Mouse (Mus musculus) NIH3T3 (cell line): ENCODE measurements around the gene Hspa2.

Experiments
- DNase-seq: peaks from one replicate; pipeline ENCODE4 v3.0.0-alpha.2; 2012; ENCODE audit warnings: low read depth

Gene Hspa2

GRCm38 (mm10) chr12:76403886-76404537, at the start of gene Hspa2:
Gene Hspa2 (plus strand): TSS chr12:76404176.
- peak; percentile 100 for DNase-seq

DNA sequence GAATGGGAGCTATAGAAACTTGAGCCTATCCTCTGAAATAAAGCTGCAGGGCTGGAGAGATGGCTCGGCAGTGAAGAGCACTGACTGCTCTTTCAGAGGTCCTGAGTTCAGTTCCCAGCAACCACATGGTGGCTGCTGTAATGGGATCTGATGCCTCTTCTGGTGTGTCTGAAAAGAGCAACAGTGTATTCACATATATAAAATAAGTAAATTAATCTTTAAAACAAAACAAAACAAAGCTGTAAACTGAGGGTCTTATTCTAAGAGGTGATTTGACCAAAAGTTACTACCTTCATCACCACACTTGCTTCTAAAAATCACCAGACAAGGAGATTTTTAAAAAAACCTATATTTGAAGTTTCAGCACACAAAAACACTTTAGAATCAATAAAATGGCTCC, 43.1 kb upstream of the Hspa2 start:
- no peak for DNase-seq

- no peak for DNase-seq
These were observed 42.3 kb upstream of the Hspa2 start for GRCm38 (mm10) chr12:76361405-76362302.

DNA sequence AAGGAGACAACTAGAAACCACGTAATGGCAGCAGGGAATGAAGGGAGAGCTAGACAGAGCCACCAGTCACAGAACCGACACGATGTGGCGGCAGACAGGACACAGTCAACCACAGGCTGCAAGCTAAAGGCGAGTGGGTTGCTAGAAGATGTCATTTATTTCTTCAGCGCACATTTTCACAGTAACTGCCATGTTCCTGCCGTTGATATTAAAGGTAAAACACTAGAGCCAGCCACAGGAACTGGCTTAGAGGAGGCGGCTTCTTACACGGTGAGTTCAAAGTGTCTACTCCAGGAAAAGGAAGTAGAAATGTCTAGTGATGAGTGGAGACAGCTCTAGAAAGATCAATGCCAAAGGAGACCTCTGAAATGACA, 41.7 kb upstream of the Hspa2 start:
- no peak for DNase-seq

DNA sequence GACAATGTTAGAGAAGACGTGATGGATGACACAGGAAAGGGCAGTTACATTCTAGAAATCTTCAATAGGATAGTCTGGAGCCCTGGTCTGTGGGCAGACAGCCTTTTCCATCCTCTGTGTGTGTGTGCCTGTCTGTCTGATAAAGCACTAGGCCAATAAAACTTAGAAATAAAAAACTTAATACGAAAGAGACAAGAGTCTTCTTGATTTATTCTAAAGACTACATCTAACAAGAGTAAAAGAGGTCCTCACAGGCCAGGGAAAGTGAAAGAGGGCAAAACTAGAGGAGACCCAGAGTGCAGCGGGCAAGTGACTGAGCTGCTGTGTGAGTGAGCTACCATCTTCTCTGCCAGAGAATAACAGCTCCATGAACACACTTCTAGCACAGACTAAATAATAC, 37.7 kb upstream of the Hspa2 start:
- no peak for DNase-seq

- DNase-seq = peak; percentile 83
These were observed 36.6 kb upstream of the Hspa2 start for GRCm38 (mm10) chr12:76367096-76367995.

- peak; percentile 35 for DNase-seq
These were observed 35.7 kb upstream of the Hspa2 start for GRCm38 (mm10) chr12:76368201-76368789.

DNA sequence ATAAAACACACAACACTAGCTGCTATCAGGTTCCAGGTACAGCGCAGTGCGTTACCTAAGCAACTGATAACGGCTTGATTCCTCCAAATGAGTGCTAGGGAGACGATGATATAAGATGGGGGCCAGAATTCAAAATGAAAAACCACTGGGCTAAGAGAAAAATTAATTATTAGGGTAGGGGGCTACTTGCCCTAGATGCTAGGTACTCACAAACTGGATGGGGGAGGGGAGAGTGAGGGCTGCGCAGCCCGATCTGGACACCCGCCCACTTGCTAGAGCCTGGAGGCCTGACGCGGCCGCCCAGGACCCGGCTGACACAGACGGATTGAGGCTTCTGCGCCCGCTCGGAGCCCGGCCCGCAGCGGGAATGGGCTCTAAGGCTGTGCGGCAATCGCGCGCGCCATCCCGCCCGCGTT, 35.2 kb upstream of the Hspa2 start:
- DNase-seq = peak; percentile 78

- DNase-seq = peak; percentile 94
These were observed 34.6 kb upstream of the Hspa2 start, which contains the start of gene Zbtb25 for GRCm38 (mm10) chr12:76369206-76369977. Gene Zbtb25 (minus strand): TSS chr12:76369602.

- DNase-seq = peak; percentile 85
These were observed 33.8 kb upstream of the Hspa2 start, which contains the start of gene Zbtb1 for GRCm38 (mm10) chr12:76369978-76370830. Gene Zbtb1 (plus strand): TSS chr12:76370266.

DNA sequence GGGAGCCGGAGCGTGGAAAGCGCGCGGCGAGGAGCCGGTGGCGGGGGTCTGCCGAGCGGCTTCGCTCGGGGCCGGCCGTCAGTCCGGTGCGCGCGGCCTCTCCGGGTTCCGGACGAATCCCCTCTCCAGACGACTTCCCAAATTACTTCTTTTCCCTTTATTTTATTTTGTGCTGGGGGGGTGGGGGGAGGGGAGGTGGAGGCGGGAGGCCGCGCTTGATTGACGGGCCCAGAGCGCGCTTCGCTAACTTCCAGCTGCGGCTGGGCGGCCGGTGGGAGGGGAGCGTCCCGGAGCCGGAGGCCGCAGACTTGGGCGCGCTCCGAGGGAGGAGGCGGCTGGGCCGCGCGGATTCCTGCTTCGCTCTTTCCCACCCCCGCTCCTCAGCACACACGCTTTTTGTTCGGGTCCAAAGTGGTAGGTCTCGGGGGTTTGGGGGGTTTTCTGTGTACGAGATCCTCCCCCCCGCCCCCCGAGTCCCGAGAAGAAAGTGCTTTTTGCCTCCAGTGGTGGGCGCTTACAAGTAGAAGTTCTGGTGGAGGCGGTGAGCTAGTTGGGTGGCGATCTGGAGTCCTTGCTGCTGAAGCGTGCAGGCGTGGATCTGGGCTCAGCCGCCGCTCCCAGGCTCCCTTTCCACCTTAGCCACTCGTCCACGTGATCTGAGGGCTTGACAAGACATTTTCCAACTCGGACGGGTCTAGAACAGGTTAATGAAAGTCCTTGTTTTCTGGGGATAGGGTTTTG, 33.0 kb upstream of the Hspa2 start:
- peak; percentile 91 for DNase-seq

GRCm38 (mm10) chr12:76372046-76372445, 31.9 kb upstream of the Hspa2 start:
- no peak for DNase-seq

GRCm38 (mm10) chr12:76372881-76373818, 30.8 kb upstream of the Hspa2 start:
- peak; percentile 34 for DNase-seq

DNA sequence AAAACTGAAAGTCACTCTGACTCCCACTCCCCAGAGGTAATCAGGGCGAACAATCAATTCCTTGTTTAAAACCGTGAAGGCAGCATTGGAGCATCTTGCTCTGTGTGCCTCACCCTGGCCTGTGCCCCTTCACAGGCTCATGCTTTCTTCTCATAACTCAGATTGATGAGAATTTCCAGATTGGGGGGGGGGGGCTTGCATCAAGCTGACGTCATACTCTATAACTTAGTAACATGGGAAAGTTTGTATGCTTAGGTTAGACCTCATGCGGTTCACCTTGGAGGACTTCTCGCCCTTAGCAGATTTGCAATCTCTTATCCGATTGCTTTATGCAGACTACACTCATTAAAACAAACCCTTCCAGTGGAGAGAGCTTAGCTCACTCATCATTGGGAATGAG, 30.0 kb upstream of the Hspa2 start:
- DNase-seq = no peak

DNA sequence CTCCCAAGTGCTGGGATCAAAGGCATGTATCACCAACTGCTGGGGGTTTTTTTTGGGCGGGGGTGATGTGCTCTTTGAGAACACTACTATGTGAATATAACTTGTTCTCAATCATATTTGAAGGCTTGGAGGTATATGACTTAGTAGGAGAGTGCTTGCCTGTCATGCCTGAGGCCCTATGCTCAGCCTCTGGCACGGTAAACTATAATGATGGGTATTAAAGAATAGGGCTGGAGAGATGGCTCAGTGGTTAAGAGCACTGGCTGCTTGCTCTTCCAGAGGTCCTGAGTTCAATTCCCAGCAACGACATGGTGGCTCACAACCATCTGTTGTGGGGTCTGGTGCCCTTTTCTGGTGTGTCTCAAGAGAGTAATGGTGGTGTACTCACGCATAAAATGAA, 29.1 kb upstream of the Hspa2 start:
- no peak for DNase-seq

DNA sequence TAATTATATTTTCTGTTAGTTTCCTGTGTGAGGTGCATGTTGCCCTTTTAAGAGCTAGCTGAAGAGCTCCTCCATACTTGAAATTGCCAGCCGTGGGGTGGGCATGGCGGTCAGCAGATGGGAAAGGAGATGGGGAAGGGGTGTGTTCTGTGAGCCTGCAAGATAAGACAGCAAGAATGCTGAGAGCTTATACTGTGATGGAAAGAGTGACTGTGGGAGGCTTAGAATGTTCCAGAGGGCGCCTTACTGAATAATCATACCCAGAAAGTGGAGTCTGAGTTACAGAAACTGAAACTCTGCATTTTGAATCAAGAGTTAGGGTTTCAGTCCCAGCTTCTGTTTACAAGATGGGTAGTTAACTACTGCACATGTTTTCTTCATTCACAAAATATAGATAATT, 28.5 kb upstream of the Hspa2 start:
- no peak for DNase-seq

GRCm38 (mm10) chr12:76376649-76377048, 27.3 kb upstream of the Hspa2 start:
- peak; percentile 34 for DNase-seq

- no peak for DNase-seq
These were observed 26.9 kb upstream of the Hspa2 start for GRCm38 (mm10) chr12:76377059-76377458.
